Mouse (Mus musculus): Measurements from ENCODE around the gene Plekhh2.

GRCm38 (mm10) chr17:84540603-84541002 lies 28.9 kb downstream of the Plekhh2 start:
- TF ChIP-seq POLR2A (IDR thresholded peaks at IDR 0.05; ENCODE audit: borderline replicate concordance, extremely low read depth, insufficient read depth, insufficient read length, poor library complexity, severe bottlenecking) = no peak
- no peak for TF ChIP-seq CTCF (IDR thresholded peaks at IDR 0.05; ENCODE audit: borderline replicate concordance, extremely low read depth, insufficient read depth, insufficient read length)
